Mouse (Mus musculus) C2C12 (cell line): ENCODE measurements around the gene Gm20388. TPM values are rescaled to one million over a fixed set of nuclear protein-coding genes. Genes with fewer than 3 reads are reported as not detected.

Experiments
- H3K27me3 ChIP-seq: one replicate; pipeline ENCODE4 v1.6.1; 2011; ENCODE audit not compliant: control insufficient read depth, insufficient read depth, insufficient read length
- H3K36me3 ChIP-seq: one replicate; pipeline ENCODE4 v1.6.1; 2011; ENCODE audit not compliant: control insufficient read depth, insufficient read depth
- H3K4me3 ChIP-seq: one replicate; pipeline ENCODE4 v1.5.1; 2011; ENCODE audit warnings: mild to moderate bottlenecking, control low read depth; ENCODE audit not compliant: poor library complexity, insufficient read depth, severe bottlenecking
- H3K79me2 ChIP-seq: one replicate; pipeline ENCODE4 v1.6.1; 2011; ENCODE audit not compliant: control insufficient read depth, insufficient read depth
- H3K79me3 ChIP-seq: one replicate; pipeline ENCODE4 v1.6.1; 2011; ENCODE audit warnings: low read depth, control low read depth
- H3ac ChIP-seq: one replicate; pipeline ENCODE3; 2011; ENCODE audit warnings: low read depth; ENCODE audit not compliant: control insufficient read depth, insufficient read length
- CEBPB ChIP-seq: IDR thresholded peaks from one replicate; pipeline ENCODE4 v1.6.1; 2011; ENCODE audit warnings: low read depth, mild to moderate bottlenecking, control low read depth, moderate library complexity
- CTCF ChIP-seq: IDR thresholded peaks from one replicate; pipeline ENCODE4 v1.5.1; 2011; ENCODE audit not compliant: control insufficient read depth, insufficient read depth, insufficient read length
- FOSL1 ChIP-seq: IDR thresholded peaks from one replicate; pipeline ENCODE4 v1.8.0; 2011; ENCODE audit warnings: mild to moderate bottlenecking, low read length; ENCODE audit not compliant: poor library complexity, insufficient read depth, severe bottlenecking
- MAX ChIP-seq: IDR thresholded peaks from one replicate; pipeline ENCODE4 v1.6.1; 2011; ENCODE audit warnings: mild to moderate bottlenecking, control low read depth
- MYOD1 ChIP-seq: IDR thresholded peaks from one replicate; pipeline ENCODE4 v1.6.1; 2011; ENCODE audit warnings: low read depth; ENCODE audit not compliant: control insufficient read depth, insufficient read length
- MYOG ChIP-seq: IDR thresholded peaks from one replicate; pipeline ENCODE4 v1.6.1; 2011; ENCODE audit not compliant: control insufficient read depth, insufficient read length; ENCODE audit errors: extremely low read depth
- USF1 ChIP-seq: IDR thresholded peaks from one replicate; pipeline ENCODE4 v1.6.1; 2011; ENCODE audit warnings: low read depth, mild to moderate bottlenecking, control low read depth, moderate library complexity
- polyA plus RNA-seq: library from polyadenylated mRNA; unstranded; fragments of >200 nt; fragmentation: generic; extraction: Trizol; gene quantifications from one replicate; pipeline ENCODE4 v1.2.1, GENCODE M21; 2012; ENCODE audit warnings: missing spikeins

Gene Gm20388
- polyA plus RNA-seq, 1 experiment = 15.0 TPM

GRCm38 (mm10) chr8:121361166-121361565 lies 1450.5 kb downstream of the Gm20388 start:
- H3K79me2 ChIP-seq = no peaks in the 10 kb centered on the region
- H3K27me3 ChIP-seq = peaks cover 19% of the 10 kb centered on the region
- no peak overlapping the region for H3K4me3 ChIP-seq
- no peaks in the 10 kb centered on the region for H3K79me3 ChIP-seq
- no peaks in the 10 kb centered on the region for H3K36me3 ChIP-seq
- no peak for TF ChIP-seq MYOG
- TF ChIP-seq FOSL1 = no peak
- no peak for TF ChIP-seq USF1
- no peak for TF ChIP-seq CTCF
- TF ChIP-seq MAX = no peak
- TF ChIP-seq MYOD1 = no peak
- no peak for TF ChIP-seq CEBPB
- no peak overlapping the region for H3ac ChIP-seq

DNA sequence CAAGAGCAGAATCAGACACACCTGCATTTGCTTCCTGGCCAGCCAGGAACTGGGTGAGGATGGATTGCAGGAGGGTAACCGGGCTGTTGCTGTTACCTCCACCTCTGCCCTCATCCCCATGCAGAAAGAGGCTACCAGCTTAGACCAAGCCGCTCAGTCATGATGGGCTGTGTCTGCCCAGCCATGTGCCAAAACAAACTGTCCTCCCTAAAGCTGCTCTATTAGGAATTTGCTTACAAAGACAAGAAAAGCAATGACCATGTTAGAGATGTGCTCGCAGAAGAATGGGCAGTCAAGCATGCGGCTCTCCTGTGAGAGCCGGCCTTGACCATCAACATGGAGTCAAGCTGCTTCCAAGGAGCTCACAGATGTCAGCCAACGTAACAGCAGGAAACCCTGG lies 1454.0 kb downstream of the Gm20388 start:
- no peaks in the 10 kb centered on the region for H3K79me3 ChIP-seq
- TF ChIP-seq CEBPB (no peak), MYOG (no peak), FOSL1 (no peak), USF1 (no peak), CTCF (no peak), MYOD1 (no peak), MAX (no peak)
- H3K4me3 ChIP-seq = no peak overlapping the region
- no peaks in the 10 kb centered on the region for H3K79me2 ChIP-seq
- H3ac ChIP-seq = no peak overlapping the region
- H3K27me3 ChIP-seq = peaks cover 18% of the 10 kb centered on the region
- no peaks in the 10 kb centered on the region for H3K36me3 ChIP-seq

DNA sequence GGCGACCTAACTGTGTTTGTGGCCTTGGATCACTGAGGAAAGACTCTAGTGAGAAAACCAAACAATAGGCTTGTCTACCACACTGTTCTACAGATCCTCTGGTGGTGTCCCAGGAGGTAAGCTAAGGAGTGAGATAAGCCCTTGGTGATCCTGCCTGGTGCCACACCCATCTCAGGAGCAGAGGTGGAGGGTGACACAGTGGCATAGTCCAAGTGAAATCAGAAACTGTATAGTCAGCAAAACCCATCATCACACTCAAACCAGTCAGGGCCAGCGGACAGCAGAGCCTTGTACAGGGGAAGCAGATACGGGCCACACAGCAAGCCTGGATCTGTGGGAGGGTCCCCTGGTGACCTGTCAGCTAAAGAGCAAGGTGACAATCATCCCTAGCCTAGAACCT lies 1454.5 kb downstream of the Gm20388 start:
- TF ChIP-seq USF1 = no peak
- H3K36me3 ChIP-seq = no peaks in the 10 kb centered on the region
- no peak overlapping the region for H3K4me3 ChIP-seq
- H3K79me3 ChIP-seq = no peaks in the 10 kb centered on the region
- no peak overlapping the region for H3ac ChIP-seq
- peaks cover 23% of the 10 kb centered on the region for H3K27me3 ChIP-seq
- H3K79me2 ChIP-seq = no peaks in the 10 kb centered on the region

- Histone ChIP-seq H3K79me3 (no peaks in the 10 kb centered on the region), H3K4me3 (no peak overlapping the region), H3K79me2 (no peaks in the 10 kb centered on the region), H3K27me3 (peaks cover 28% of the 10 kb centered on the region), H3K36me3 (no peaks in the 10 kb centered on the region), H3ac (no peak overlapping the region)
- TF ChIP-seq FOSL1 (no peak), CTCF (no peak), MYOG (no peak), MAX (no peak), CEBPB (no peak), MYOD1 (no peak), USF1 (no peak)
Observed at GRCm38 (mm10) chr8:121366655-121367054, 1456.0 kb downstream of the Gm20388 start.

DNA sequence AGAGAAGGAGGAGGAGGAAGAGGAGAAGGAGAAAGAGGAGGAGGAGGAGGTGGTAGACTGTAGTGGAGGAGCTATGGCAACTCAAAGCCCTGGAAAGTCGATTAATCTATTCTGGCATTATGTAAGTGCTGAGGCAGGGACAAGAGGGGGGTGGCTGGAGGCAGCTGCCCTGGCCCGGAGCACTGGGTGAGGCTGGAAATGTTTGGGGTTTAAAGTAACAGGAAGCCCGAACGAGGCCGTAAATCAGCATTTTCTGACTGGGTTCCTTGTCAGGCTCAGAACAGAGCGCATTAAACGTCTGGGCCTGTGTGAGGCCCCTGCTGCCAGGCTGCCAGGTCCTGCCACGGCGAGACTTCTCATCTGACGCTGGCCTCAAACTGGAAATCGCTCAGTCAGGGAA lies 1458.2 kb downstream of the Gm20388 start:
- Histone ChIP-seq H3ac (no peak overlapping the region), H3K79me3 (no peaks in the 10 kb centered on the region), H3K27me3 (peaks cover 28% of the 10 kb centered on the region), H3K36me3 (no peaks in the 10 kb centered on the region), H3K79me2 (no peaks in the 10 kb centered on the region), H3K4me3 (no peak overlapping the region)
- TF ChIP-seq MYOG (no peak), MAX (no peak)

DNA sequence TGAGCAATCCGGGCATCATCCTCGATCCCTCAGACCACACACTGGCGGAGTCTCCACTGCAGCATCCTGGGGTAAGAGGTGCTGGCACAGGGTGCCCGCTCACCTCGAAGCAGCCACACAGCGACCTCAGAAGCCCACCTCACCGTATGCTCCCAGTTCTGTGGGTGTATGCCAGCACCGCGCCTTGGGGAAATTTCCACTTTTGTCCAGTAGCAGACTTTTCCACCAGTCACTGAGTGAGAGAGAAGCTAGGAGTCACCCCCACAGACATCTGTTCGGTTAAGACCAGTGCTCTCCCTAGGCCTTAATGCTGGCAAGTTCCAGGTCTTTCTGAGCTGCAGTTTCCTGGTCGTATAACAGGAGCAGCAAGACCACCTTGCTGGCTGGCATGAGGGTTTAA lies 1458.7 kb downstream of the Gm20388 start:
- Histone ChIP-seq H3ac (no peak overlapping the region), H3K36me3 (no peaks in the 10 kb centered on the region), H3K4me3 (no peak overlapping the region), H3K79me2 (no peaks in the 10 kb centered on the region), H3K27me3 (peaks cover 25% of the 10 kb centered on the region), H3K79me3 (no peaks in the 10 kb centered on the region)
- TF ChIP-seq MYOG (no peak), FOSL1 (no peak)

GRCm38 (mm10) chr8:121371287-121371686 lies 1460.6 kb downstream of the Gm20388 start:
- Histone ChIP-seq H3ac (no peak overlapping the region), H3K27me3 (peaks cover 16% of the 10 kb centered on the region), H3K79me2 (no peaks in the 10 kb centered on the region), H3K4me3 (no peak overlapping the region), H3K36me3 (no peaks in the 10 kb centered on the region), H3K79me3 (no peaks in the 10 kb centered on the region)
- TF ChIP-seq USF1 = no peak
- TF ChIP-seq CTCF = no peak
- no peak for TF ChIP-seq FOSL1
- TF ChIP-seq MYOG = no peak
- TF ChIP-seq MAX = no peak
- no peak for TF ChIP-seq MYOD1
- TF ChIP-seq CEBPB = no peak
